Mouse (Mus musculus): ENCODE data around the gene Tmem223. TPM values are rescaled to one million over a fixed set of nuclear protein-coding genes. Genes with fewer than 3 reads are reported as not detected.

Gene Tmem223
- polyA plus RNA-seq, 1 experiment from 2014 or later: 159 TPM

DNA sequence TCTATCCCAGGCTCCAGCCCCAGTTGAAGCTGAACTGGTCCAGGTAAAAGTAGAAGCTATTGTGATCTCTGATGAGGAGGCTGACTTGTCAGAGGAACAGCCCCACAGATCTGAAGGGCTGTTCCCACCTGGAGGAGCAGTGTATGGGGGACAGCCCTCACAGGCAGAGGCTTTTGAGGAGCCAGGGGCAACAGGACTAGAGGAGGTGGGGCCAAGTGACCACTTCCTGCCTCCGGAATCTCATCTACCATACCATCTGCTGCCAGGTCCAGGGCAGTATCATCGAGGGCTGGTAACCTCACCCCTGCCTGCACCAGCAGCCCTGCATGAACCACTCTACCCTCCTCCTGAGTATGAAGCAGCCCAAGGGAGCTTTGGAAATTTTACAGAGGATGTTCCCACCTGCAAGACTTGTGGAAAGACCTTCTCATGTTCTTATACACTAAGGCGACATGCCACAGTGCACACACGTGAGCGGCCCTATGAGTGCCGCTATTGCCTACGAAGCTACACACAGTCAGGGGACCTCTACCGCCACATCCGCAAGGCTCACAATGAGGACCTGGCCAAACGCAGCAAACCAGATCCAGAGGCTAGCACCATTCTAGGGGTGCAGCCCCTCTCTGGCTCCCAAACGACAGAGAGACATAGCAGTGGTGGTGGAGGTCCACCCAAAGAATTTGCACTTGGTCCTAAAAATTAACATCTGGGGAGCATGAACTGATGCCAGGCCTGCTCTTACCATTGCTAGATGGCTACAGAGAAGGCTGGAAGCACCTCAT lies 33.3 kb downstream of the Tmem223 start:
- DNase-seq (ENCODE audit: low spot score) (no peak), ATAC-seq (no peak)
- Histone ChIP-seq H3K27me3 (replicated peaks; ENCODE audit: insufficient read depth, low read length) (no peaks in the 10 kb centered on the region), H3K36me3 (ENCODE audit: insufficient read depth, low read length) (peaks cover 6% of the 10 kb centered on the region; the same call in 1 of the 2 replicates), H3K4me1 (ENCODE audit: insufficient read depth, low read depth, low read length) (peaks cover 4% of the 10 kb centered on the region; the same call in 1 of the 2 replicates), H3K4me3 (ENCODE audit: low read depth, low read length) (no peak overlapping the region), H3K9ac (replicated peaks; ENCODE audit: low read depth) (no peak overlapping the region), H3K27ac (ENCODE audit: low read length) (no peak overlapping the region), H3K9me3 (ENCODE audit: low read length) (no peaks in the 10 kb centered on the region), H3K4me2 (replicated peaks; ENCODE audit: low read depth, low read length) (no peak overlapping the region)
- TF ChIP-seq EP300 (IDR thresholded peaks at IDR 0.05): no peak
- TF ChIP-seq CTCF (IDR thresholded peaks at IDR 0.05): no peak
- 86% methylated on average over 11 of the region's 11 CpGs for WGBS

DNA sequence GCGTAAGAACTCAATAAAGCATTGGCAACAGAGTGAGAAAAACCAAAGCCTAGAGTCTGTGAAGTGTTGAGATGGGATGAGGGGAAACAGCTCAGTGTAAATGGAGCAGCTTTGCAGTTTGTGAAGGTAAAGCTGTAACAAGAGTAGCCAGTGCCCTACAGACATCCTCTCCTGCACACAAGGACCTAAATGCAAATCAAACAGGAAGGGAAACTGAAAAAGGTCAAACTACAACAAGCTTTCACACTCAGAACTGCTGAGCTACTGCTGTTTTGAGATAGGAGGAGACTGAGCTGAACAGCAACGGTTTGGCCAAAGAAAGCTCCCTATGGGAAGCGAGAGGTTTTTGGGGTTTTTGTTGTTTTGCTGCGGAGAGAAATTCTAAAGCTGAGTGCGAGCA lies 36.0 kb downstream of the Tmem223 start:
- peaks cover 6% of the 10 kb centered on the region; the same call in 1 of the 2 replicates for H3K36me3 ChIP-seq (ENCODE audit: insufficient read depth, low read length)
- peaks cover 4% of the 10 kb centered on the region; the same call in 1 of the 2 replicates for H3K4me1 ChIP-seq (ENCODE audit: insufficient read depth, low read depth, low read length)
- ATAC-seq (no peak), DNase-seq (ENCODE audit: low spot score) (no peak)
- H3K4me2 ChIP-seq (replicated peaks; ENCODE audit: low read depth, low read length): no peak overlapping the region
- H3K9ac ChIP-seq (replicated peaks; ENCODE audit: low read depth): no peak overlapping the region
- no peak overlapping the region for H3K4me3 ChIP-seq (ENCODE audit: low read depth, low read length)
- no peak overlapping the region for H3K27ac ChIP-seq (ENCODE audit: low read length)
- WGBS: 93% methylated on average over 5 of the region's 5 CpGs
- no peaks in the 10 kb centered on the region for H3K27me3 ChIP-seq (replicated peaks; ENCODE audit: insufficient read depth, low read length)
- TF ChIP-seq EP300 (IDR thresholded peaks at IDR 0.05) (no peak), CTCF (IDR thresholded peaks at IDR 0.05) (no peak)
- no peaks in the 10 kb centered on the region for H3K9me3 ChIP-seq (ENCODE audit: low read length)

DNA sequence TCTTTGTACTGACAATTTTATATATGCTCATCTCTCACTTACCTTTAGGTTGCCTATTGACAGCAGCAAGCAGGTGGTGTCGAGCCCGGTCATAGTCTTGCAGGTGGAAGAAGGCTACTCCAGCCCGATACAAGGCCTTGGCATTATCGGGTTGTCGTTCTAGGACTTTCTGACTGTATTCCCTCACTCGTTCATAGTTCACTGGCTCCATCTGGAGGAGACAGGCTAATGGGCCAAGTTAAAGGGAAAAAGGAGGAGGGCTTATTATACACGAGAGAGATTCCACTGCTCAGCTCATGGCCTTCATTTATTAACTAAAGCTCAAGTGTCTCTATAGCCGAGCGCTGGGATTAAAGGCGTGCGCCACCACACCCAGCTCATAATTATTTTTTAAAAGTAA lies 45.0 kb downstream of the Tmem223 start:
- ATAC-seq: no peak
- no peaks in the 10 kb centered on the region for H3K9me3 ChIP-seq (ENCODE audit: low read length)
- H3K36me3 ChIP-seq (ENCODE audit: insufficient read depth, low read length): peaks cover 9% of the 10 kb centered on the region; the same call in 1 of the 2 replicates
- H3K9ac ChIP-seq (replicated peaks; ENCODE audit: low read depth): no peak overlapping the region
- H3K27ac ChIP-seq (ENCODE audit: low read length): no peak overlapping the region
- H3K4me2 ChIP-seq (replicated peaks; ENCODE audit: low read depth, low read length): no peak overlapping the region
- 68% methylated on average over 11 of the region's 11 CpGs for WGBS
- H3K4me3 ChIP-seq (ENCODE audit: low read depth, low read length): no peak overlapping the region
- no peaks in the 10 kb centered on the region for H3K4me1 ChIP-seq (ENCODE audit: insufficient read depth, low read depth, low read length)
- H3K27me3 ChIP-seq (replicated peaks; ENCODE audit: insufficient read depth, low read length): no peaks in the 10 kb centered on the region
- TF ChIP-seq CTCF (IDR thresholded peaks at IDR 0.05) (peak; percentile 50), EP300 (IDR thresholded peaks at IDR 0.05) (no peak)
- peak; percentile 53 for DNase-seq (ENCODE audit: low spot score)

DNA sequence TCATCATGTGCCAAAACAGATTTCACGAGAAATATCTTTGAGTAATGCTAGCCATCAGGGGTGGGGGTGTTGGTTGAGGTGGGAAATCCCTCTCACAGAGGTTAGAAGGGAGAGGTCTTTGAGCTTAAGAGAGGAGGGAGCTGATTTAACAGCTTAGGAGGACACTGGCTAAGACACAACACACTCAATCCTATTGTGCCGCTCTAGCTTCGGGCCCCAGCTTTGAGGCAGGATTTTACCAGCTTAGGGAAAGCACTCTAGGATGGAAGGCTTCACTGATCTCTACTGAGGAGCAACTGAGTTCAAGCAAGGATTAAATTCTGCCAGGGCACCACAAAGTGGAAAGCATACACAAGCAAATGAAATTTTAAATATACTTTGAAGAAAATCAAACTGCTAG lies 46.2 kb downstream of the Tmem223 start:
- WGBS: 66% methylated on average over 3 of the region's 3 CpGs
- no peak overlapping the region for H3K4me2 ChIP-seq (replicated peaks; ENCODE audit: low read depth, low read length)
- H3K9ac ChIP-seq (replicated peaks; ENCODE audit: low read depth): peak overlapping the region; percentile 13; the same call in 1 of the 2 replicates
- no peak for TF ChIP-seq EP300 (IDR thresholded peaks at IDR 0.05)
- no peak for TF ChIP-seq CTCF (IDR thresholded peaks at IDR 0.05)
- no peaks in the 10 kb centered on the region for H3K9me3 ChIP-seq (ENCODE audit: low read length)
- no peak overlapping the region for H3K4me3 ChIP-seq (ENCODE audit: low read depth, low read length)
- DNase-seq (ENCODE audit: low spot score) (no peak), ATAC-seq (no peak)
- H3K36me3 ChIP-seq (ENCODE audit: insufficient read depth, low read length): peaks cover 9% of the 10 kb centered on the region; the same call in 1 of the 2 replicates
- no peaks in the 10 kb centered on the region for H3K27me3 ChIP-seq (replicated peaks; ENCODE audit: insufficient read depth, low read length)
- no peak overlapping the region for H3K27ac ChIP-seq (ENCODE audit: low read length)
- 0 out of 2 replicates have a peak, but pooled peaks cover 1% of the 10 kb centered on the region for H3K4me1 ChIP-seq (ENCODE audit: insufficient read depth, low read depth, low read length)

DNA sequence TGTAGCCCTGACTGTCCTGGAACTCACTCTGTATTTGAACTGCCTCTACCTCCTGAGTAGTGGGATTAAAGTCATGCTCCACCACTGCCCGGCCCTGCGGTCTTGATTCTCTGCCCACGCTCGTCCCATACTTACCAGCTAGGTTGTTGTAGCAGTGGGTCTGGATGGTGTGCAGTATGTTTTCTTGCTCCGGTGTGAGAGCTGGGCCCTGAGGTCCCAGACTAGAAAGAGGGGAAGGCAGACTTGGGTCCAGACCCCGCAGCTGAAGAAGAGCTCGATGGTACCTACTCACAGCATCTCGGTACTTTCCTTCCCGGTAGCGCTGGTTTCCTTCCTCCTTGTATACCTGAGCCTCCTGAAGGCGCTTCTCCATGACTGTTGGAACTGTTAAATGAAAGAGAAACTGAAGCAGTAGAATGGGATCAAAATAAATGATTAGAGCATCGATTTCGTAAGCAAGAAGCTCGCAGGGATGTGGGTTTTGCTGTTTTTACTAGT lies 47.6 kb downstream of the Tmem223 start:
- H3K4me3 ChIP-seq (ENCODE audit: low read depth, low read length): peak overlapping the region; percentile 99
- H3K4me2 ChIP-seq (replicated peaks; ENCODE audit: low read depth, low read length): peak overlapping the region; percentile 73
- no peaks in the 10 kb centered on the region for H3K9me3 ChIP-seq (ENCODE audit: low read length)
- 0 out of 2 replicates have a peak, but pooled peaks cover 5% of the 10 kb centered on the region for H3K4me1 ChIP-seq (ENCODE audit: insufficient read depth, low read depth, low read length)
- 11% methylated on average over 14 of the region's 14 CpGs for WGBS
- no peaks in the 10 kb centered on the region for H3K27me3 ChIP-seq (replicated peaks; ENCODE audit: insufficient read depth, low read length)
- peak overlapping the region; percentile 51 for H3K9ac ChIP-seq (replicated peaks; ENCODE audit: low read depth)
- peak; percentile 46 for DNase-seq (ENCODE audit: low spot score)
- no peak for ATAC-seq
- H3K36me3 ChIP-seq (ENCODE audit: insufficient read depth, low read length): peaks cover 14% of the 10 kb centered on the region
- no peak for TF ChIP-seq EP300 (IDR thresholded peaks at IDR 0.05)
- TF ChIP-seq CTCF (IDR thresholded peaks at IDR 0.05): no peak
- H3K27ac ChIP-seq (ENCODE audit: low read length): peak overlapping the region; percentile 97

DNA sequence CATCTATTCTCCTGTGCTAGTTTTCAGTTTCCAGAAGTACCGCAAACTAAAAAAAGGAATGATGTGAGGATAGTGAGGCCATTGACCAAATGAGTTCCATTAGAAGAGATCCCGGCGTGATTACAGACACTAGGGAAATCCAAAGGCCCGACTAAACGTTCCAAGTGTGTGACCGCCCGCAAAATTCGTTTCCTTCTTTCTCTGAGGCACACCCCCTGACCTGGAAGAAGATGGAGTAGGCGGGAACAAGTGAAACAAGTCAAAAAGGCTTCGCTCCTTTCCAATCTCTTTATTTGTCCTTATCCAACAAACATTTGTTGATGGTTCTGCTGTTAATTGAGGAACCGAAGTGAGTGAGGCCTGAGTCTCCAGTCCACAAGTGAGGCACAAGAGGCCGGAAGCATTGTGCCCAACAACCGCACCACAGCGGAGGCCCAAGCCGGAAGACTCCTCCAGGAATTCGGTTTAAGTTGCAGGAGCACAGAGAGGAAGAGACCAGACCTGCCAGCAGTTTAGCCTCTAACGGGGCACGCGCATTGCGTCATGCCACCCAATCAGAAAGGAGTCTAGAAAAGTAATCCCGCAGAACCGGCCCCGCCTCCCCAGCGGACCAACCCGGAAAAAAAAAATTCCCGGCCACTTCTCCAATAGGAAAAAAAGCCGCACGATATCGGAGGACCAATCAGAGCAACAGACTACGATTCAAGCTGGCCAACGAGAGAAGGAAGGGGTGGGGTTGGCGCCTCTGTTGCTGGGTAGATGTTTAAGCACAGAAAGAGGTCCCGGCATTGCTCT lies 48.2 kb downstream of the Tmem223 start, which contains the start of gene Ttc9c:
Ttc9c (minus strand) TSS at position 533 of the 795 bp plus-strand sequence.
- H3K27ac ChIP-seq (ENCODE audit: low read length): peak within 1 kb of the TSS; percentile 97
- peak; percentile 90 for ATAC-seq

More for the DNA sequence above, 48.2 kb downstream of the Tmem223 start, which contains the start of gene Ttc9c:
- TF ChIP-seq EP300 (IDR thresholded peaks at IDR 0.05): 0 out of 2 replicates have a peak, but pooled peaks have one; percentile 37
- TF ChIP-seq CTCF (IDR thresholded peaks at IDR 0.05): no peak
- Histone ChIP-seq H3K27me3 (replicated peaks; ENCODE audit: insufficient read depth, low read length) (no peaks in the 10 kb centered on the region), H3K4me2 (replicated peaks; ENCODE audit: low read depth, low read length) (peak within 1 kb of the TSS; percentile 73), H3K9me3 (ENCODE audit: low read length) (no peaks in the 10 kb centered on the region), H3K4me1 (ENCODE audit: insufficient read depth, low read depth, low read length) (0 out of 2 replicates have a peak, but pooled peaks cover 5% of the 10 kb centered on the region), H3K4me3 (ENCODE audit: low read depth, low read length) (peak within 1 kb of the TSS; percentile 99), H3K9ac (replicated peaks; ENCODE audit: low read depth) (peak within 1 kb of the TSS; percentile 91), H3K36me3 (ENCODE audit: insufficient read depth, low read length) (peaks cover 10% of the 10 kb centered on the region)
- peak; percentile 100 for DNase-seq (ENCODE audit: low spot score)
- under 1% methylated on average over 33 of the region's 33 CpGs for WGBS

All from lung, postnatal 0 days (tissue).